Mouse (Mus musculus) testis, adult 2 months (tissue): ENCODE results near the gene Zfp750.

ENCODE experiments used
- CTCF ChIP-seq: fragments of 200-500 bp; IDR thresholded peaks from 2 replicates; pipeline ENCODE4 v1.5.1; 2012; ENCODE audit warnings: low read depth, mild to moderate bottlenecking, inconsistent platforms, low read length, moderate library complexity; ENCODE audit not compliant: control insufficient read depth, insufficient read depth, insufficient replicate concordance
- POLR2A ChIP-seq: fragments of 200-500 bp; IDR thresholded peaks from 2 replicates; pipeline ENCODE4 v1.6.1; 2012; ENCODE audit warnings: low read depth, mild to moderate bottlenecking, inconsistent platforms, low read length, moderate library complexity; ENCODE audit not compliant: control insufficient read depth

DNA sequence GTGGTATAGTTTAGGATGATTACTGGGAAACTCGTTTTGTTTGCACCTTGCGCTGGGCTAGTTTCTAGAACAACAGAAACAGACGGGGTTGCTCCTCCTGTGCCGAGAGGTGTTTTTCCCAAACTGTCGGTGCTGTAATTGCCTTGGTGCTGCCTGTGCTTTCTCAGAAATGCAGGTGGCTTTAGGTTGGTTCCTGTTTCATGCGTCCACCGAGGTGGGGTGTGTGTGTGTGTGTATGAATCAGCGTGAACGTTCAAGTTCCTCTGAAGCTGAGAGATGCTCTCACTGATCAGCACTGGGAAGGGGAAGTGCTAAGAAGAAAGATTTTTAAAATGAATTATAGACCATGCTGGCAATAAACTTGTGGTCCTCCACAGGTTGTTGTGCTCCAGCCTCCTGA, 33.3 kb downstream of the Zfp750 start:
- TF ChIP-seq CTCF (no peak), POLR2A (no peak)
